Mouse (Mus musculus) heart, adult 9 months (tissue): Measurements from ENCODE around the gene Ss18l1.
A peak's percentile ranks its signal among the peaks of the same experiment; 100 is the strongest.

Experiments
- DNase-seq, 2 experiments: peaks; one replicate each; pipeline ENCODE4 v3.0.0; 2022; ENCODE audit warnings: low spot score in 2 of 2

Ss18l1 gene

GRCm38 (mm10) chr2:180040406-180040805, 1.9 kb upstream of the Ss18l1 start:
- no peak for DNase-seq

- peak in 1 of 2 experiments; percentile 18 for DNase-seq
These were observed 593 bp upstream of the Ss18l1 start for GRCm38 (mm10) chr2:180041577-180042255.

GRCm38 (mm10) chr2:180042858-180043515, 678 bp downstream of the Ss18l1 start:
- DNase-seq, result no peak

- peak; percentile 44 to 57 for DNase-seq
These were observed 3.0 kb downstream of the Ss18l1 start for GRCm38 (mm10) chr2:180045283-180045682.

- no peak for DNase-seq
These were observed 5.3 kb downstream of the Ss18l1 start for GRCm38 (mm10) chr2:180047580-180047979.

- DNase-seq, result no peak
These were observed 5.8 kb downstream of the Ss18l1 start for GRCm38 (mm10) chr2:180047980-180048635.

GRCm38 (mm10) chr2:180050986-180051385, 8.7 kb downstream of the Ss18l1 start:
- DNase-seq, result peak; percentile 30 to 67

- DNase-seq, result no peak
These were observed 9.9 kb downstream of the Ss18l1 start for GRCm38 (mm10) chr2:180051986-180052733.

GRCm38 (mm10) chr2:180053001-180053400, 10.7 kb downstream of the Ss18l1 start:
- no peak for DNase-seq

- DNase-seq, result no peak
These were observed 21.2 kb downstream of the Ss18l1 start for GRCm38 (mm10) chr2:180063338-180064131.

GRCm38 (mm10) chr2:180069770-180070480, 27.6 kb downstream of the Ss18l1 start:
- no peak for DNase-seq

GRCm38 (mm10) chr2:180070481-180071453, 28.5 kb downstream of the Ss18l1 start, which contains the start of gene Mtg2:
Gene Mtg2, plus strand, starts transcription at chr2:180070588.
- DNase-seq, result peak; percentile 93 to 95

GRCm38 (mm10) chr2:180071671-180072070, 29.4 kb downstream of the Ss18l1 start:
- no peak for DNase-seq

- DNase-seq, result no peak
These were observed 30.6 kb downstream of the Ss18l1 start for GRCm38 (mm10) chr2:180072886-180073285.

- DNase-seq, result no peak
These were observed 35.3 kb downstream of the Ss18l1 start for GRCm38 (mm10) chr2:180077622-180078021.

- DNase-seq, result no peak
These were observed 38.4 kb downstream of the Ss18l1 start for GRCm38 (mm10) chr2:180080680-180081079.

GRCm38 (mm10) chr2:180083063-180083462, 40.8 kb downstream of the Ss18l1 start:
- no peak for DNase-seq

- DNase-seq, result no peak
These were observed 42.3 kb downstream of the Ss18l1 start for GRCm38 (mm10) chr2:180084565-180084964.

- DNase-seq, result no peak
These were observed 43.8 kb downstream of the Ss18l1 start for GRCm38 (mm10) chr2:180085926-180086636.
